Mouse (Mus musculus) heart, postnatal 10 days (tissue): ENCODE measurements around the gene Agpat3. TPM values are rescaled to one million over a fixed set of nuclear protein-coding genes. Genes with fewer than 3 reads are reported as not detected.

Source experiments
- DNase-seq, 2 experiments: peaks; one replicate each; pipeline ENCODE4 v3.0.0; 2021
- intact Hi-C: fragments of 180-260 bp; cut with DNase I; formaldehyde crosslinking; loops from one replicate; pipeline ENCODE4 v1.15.1; 2025
- total RNA-seq, 2 experiments: library from RNA; stranded (reverse); gene quantifications; 2 replicates each; pipeline ENCODE4 v1.2.3; 2021

The Agpat3 gene
- total RNA-seq, 2 experiments from 2014 or later: 290 to 296 TPM

DNA sequence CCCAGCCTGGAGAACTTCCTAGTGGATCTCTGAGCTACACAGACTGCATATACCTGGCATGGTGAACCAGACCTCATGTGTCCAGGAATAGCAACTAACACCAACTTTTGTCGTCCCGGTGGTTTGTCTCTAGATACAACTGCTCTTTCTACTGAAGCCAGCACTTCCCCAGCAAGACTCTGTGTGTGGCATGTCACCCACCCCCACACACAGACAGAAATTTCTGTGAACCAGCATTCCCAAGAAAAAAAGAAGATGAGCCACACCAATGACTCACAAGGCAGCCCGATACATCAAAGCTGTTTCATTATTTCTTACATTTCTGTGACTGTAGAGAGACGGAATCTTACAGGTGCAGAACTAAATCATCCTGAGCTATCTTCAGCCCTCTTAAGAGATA, 52.2 kb downstream of the Agpat3 start:
- no peak for DNase-seq
- intact Hi-C loops: loop anchor here (2.0 kb wide), 1 partner anchor 17 kb away; no protein-coding TSS in a partner anchor

DNA sequence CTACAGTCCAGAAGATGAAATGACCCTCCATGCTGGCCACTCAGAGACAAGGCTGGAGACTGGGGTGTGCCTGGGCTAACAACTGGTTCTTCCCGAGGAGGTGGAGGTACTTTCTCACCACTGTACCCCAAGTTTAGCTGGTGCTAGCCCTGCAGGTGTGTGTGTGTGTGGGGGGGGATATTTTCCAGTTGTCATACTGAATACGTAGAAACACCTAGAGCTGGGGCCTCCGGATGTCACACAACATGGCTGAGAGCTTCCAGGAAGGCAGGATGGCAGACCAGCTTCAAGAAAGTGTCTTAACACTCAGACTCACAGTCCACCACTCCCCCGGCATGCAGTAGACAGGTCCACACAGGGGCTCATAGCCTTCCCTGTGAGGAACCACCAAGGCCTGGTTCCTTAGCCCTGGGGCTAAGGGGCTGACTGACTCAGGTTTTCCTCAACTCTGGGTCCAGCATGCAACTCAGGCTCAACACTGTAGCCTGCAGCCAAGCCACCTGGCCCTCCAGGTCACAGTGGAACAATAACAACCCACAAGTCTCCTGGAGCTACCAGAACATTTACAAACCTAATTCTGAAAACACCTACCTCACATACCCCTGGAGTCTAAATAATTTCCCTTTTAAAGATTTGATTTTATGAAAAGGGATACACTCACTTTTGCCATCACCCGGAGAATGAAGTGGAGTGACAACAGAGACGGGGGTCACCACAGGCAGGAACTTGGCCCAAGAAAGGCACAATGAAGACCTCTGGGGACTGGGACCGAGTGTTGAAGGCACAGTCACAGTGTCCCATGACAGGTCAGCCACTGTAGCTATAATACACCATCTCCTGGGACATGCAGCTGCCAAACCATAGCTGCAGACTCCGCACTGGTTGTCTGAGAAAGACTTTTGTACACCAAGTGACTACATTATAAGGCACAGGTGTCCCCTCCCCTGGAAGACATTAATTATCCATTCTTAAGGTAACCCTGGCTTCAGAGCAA, 53.3 kb downstream of the Agpat3 start:
- intact Hi-C loops: no loop called here

DNA sequence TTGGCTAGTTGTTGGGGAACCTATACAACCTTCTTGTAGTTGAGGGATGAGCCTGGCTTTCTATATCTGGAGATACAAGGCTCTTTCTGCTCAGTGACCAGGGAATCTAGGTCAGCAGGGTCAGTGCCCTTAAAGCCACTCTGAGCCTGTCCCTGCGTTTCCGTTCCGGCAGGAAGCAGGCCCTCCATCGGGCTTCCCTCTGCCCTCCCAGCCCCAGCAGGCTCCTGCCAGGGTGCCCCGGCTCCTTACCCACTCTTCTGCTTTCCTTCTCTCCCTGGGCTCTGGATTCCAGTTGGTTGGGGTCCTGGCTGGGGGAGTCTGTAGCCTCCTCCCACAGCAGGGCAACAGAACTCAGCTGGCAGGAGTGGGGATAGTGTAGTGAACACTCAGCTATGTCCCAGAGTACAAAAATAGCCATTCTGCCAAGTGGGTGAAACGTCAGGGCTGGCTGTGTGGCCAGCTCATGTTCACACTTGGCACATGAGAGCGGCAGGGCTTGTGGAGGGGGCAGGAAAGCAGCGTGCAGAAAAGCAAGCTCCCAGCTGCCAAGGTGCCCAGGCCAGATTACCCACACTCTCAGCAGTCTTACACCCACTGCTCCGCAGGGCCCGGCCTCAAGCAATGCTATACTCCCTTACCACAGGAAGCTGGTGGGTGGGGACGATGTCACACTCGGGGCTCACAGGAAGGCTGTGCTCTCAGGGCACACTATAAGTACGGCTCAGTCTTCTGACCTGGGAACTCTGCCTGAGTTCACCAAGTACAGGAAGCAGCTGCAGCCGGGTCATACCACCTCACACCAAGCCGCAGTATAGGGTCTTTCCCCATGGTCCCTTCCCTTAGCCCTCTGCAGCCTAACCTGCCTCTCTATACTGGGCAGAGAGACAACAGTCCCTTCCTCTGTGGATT, 54.5 kb downstream of the Agpat3 start:
- intact Hi-C loops: no loop called here
- DNase-seq: peak; percentile 91

More for the DNA sequence above, 53.3 kb downstream of the Agpat3 start:
- no peak for DNase-seq

DNA sequence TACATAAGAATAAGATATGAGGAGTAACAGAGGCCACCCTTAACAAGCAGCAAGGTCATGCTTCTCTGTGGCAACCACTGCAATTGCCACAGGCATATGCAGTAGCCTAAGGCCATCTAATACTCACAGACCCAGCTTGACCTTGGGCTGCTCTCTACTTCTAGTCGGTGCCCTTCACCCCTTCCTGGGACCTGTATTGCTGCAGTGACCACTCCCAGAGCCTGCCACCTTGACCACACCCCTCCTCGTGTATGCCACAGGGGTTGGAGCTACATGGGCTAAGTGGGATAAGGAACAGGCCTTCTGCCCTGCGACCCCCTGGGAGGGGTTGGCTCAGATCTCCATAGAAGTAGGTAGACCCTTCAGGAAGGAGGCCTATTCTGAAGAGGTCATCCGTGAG, 55.3 kb downstream of the Agpat3 start:
- intact Hi-C loops: no loop called here
- DNase-seq: peak; percentile 62 to 65

DNA sequence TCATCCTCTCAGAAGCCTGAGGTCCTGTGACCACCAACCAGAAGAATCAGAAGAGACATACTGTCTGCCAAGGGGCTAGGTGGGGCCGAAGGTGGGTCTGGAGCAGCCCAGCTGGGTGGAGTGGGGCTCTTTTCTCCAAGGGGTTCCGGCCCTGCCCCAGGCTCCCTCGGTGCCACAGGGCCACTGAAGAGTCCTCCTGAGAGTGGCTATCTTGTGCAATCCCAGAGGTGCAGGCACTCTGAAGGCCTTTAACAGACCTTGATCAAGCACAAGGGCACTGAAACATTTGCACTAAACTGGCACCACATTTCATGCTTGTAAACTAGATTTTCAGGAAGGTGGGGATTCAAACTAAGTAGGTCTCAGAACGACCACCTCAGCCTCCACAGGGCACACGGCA, 55.9 kb downstream of the Agpat3 start:
- intact Hi-C loops: no loop called here
- no peak for DNase-seq

DNA sequence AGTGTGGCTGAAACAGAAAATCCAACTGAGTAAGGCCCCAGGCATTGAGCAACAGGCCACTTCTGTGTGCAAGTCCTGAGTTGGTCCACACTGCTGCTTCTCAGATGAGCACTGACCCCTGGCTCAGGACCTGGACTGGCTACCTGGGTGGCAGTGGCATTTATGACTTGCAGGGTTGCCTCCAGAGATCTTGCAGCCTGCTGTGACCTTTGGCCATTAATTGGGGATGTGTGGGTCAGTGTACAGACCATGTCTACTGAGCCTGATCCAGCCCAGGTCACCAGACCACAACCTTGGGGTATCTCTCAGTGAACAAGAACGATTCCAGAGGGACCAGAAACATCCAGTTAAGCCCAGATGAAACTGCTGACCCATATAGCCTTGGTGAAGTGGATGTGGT, 58.7 kb downstream of the Agpat3 start:
- DNase-seq: no peak
- intact Hi-C loops: no loop called here

DNA sequence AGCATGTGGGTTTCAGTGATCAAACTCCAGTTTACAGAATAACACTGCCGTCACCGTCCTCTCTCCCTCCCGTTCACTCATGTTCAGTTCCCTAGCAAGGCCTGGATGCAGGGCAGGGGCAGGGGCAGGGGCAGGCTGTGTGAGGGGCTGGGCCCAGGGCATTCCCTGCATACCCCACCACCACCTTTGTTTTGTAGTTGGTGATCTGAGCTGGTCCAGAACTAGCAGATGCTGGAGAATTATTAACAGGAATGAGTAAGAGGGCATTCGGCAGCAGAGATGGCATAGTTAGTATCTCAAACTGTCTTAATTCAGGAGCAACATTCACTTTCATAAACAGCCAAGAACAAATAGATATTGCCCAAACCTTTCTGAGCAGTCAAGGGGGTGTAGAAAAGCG, 59.9 kb downstream of the Agpat3 start:
- DNase-seq: no peak
- intact Hi-C loops: no loop called here

DNA sequence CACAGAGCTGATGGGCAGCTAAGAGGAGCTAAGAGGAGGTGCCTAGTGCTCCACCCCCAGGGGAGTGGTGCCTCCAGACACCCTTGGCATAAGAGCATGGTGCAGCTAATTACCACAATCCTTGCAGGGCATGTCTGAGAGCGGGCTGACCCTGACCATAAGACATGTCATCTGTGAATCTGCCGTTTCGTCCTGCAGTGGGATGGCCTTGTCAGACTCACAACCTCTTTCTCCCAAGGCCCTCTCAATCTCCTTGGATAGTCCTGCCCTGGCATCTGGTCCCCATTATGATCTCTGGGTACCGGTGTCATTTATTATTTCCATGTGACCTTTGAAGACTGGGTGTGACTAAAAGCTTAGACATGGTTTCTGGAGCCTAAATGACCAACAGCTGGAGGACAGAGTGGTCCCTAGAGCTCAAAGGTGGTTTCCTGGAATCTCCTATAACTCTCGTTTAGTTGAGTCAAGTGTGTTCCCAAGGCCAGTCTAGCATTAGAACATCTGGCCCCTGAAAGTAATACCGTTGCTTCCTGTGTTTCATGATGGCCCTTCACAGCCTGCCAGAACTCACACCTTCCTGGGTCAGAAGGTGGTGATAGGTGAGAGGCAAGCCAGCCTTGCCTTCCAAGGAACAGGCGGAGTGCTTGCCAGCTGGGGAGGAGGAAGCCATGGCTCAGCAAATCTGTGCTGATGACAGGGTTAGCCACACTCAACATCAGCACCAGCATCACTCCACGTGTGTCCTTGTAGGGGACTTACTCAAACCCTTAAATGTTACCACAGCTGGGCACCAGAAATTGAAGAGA, 61.4 kb downstream of the Agpat3 start:
- DNase-seq: no peak
- intact Hi-C loops: no loop called here

DNA sequence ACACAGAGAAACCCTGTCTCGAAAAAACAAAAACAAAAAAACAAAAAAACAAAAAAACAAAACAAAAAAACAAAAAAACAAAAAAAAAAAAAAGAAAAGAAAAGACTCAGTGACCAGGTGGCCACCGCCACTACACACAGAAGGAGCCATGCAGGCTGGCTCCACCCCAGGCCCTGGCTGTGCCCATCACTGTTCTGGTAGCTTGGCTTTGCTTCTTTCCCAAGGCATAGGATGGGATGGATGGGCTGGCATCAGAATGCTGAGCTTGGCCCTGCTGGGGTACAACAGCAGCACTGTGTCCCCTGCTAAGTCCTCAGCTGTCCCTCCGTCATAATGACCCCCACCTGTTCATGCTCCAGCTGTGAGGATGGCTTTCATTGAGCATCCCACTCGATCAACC, 63.4 kb downstream of the Agpat3 start:
- no peak for DNase-seq
- intact Hi-C loops: no loop called here

DNA sequence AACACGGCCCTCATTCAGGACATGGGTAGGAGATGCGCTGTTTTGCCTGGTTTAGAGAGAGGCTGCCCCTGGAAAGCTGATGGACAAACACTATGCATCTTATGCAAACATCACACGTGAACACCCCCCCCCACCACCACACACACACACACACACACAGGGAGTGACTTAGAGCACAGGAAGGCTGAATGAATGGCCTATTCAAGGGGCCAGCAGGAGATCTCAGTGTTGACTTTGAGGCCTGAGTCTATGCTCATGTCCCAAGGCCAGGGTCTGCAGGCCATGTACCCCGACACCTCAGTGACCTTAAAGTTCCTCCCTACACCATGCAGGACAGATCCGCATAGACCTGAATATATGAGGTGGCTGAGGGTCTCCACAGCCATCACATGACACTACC, 64.2 kb downstream of the Agpat3 start:
- no peak for DNase-seq
- intact Hi-C loops: no loop called here

DNA sequence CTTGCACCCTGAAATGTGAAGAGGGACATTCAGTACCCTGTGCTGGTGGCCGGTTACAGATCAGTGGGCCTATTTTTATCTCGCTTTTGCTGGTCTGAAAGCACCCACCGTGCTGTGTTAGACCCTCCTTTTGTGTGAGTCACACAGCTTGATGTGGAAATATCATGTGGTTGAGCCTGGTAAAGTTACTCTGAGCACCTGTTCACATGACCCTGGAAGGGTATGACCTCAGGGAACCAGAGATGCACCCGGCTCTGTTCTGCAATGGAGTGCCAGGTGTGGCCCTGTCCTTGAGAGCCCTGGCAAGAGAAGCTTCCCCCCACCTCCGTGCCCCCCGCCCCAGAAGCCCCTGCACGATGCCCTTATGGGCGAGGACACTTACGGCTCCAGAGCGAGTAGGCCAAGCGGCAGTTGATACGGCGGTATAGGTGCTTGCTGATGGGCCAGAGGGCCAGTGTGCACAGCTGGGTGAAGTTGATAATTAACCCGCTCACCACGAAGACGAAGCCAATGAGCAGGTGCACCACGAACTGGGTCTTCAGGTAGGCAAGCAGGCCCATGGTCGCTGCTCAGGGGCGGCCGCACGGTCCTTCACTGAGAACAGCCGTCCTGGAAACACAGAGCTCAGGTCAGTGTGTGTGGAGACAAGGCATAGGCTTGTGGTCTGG, 64.7 kb downstream of the Agpat3 start:
- DNase-seq: no peak
- intact Hi-C loops: no loop called here

DNA sequence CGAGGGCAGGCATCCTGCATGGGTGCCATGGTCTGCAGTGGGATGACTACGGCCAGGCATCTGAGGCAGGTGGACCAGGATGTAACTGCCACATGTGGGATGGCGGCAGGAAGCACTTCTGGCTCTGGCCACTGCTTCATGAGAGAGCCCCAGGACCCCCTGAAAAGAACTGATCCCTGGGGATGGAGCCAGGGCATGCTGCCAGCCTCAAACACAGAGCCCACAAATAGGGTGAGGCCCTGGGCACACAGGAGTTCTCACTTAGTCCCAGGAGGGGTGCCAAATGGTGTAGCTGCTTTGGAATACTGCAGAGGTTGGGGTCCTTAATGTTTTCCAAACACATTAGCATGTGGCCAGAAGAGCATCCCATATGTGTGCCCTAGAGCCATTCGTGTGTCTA, 66.3 kb downstream of the Agpat3 start:
- intact Hi-C loops: no loop called here
- no peak for DNase-seq

DNA sequence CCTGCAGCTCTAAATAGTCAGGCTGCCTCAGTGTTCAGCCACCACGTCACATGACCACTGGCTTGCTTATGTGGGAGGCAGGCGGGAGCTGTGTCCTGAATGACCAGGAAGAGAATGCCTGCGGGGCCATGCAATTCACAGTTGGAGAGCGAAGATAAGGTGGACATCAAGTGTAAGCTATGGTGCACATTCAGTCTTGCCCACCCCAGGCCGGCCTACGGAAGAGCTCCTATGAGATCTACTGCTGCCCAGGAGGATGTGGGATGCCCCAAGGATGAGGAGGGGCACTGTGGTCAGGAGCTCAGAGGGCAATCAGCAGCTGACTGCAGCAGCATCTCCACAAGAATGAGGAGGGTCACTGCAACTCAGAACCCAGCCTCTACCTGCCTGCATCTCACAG, 66.9 kb downstream of the Agpat3 start:
- no peak for DNase-seq
- intact Hi-C loops: no loop called here

DNA sequence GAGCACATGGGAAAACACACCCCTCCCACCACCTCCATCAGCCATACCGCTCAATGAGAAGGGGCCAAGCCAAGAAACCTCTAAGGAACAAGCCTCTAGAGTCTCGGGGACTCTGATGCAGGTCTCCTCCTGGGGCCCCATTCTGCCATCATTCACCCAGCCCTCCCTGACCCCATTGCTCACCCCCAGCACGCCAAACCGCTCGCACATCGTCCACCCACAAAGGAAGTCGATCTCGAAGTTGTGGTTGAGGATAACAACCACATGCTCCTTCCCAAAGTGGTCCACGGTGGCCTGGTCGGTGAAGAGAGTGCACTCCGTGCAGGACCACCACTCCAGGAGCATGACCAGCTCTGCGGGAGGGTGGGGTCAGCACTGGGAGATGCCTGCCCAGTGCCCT, 67.5 kb downstream of the Agpat3 start:
- intact Hi-C loops: no loop called here
- no peak for DNase-seq

DNA sequence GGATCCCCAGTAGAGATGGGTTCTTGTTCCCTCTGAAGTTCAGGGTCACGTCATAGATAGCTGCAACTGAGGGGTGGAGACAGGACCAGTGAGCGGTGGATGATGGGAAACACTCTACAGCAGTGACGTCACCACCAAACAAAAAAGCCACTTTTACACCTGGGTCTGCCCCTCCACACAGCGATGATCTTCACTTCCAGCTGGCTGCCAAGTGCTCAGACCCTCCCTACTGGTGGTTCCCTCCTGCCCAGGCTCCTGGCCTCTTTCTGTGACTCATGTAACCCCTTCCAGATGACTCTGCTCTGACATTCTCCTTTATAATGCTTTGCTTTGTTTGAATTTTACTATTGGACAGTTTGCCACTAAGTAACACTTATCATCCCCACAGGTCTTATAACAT, 69.9 kb downstream of the Agpat3 start:
- DNase-seq: no peak
- intact Hi-C loops: no loop called here

DNA sequence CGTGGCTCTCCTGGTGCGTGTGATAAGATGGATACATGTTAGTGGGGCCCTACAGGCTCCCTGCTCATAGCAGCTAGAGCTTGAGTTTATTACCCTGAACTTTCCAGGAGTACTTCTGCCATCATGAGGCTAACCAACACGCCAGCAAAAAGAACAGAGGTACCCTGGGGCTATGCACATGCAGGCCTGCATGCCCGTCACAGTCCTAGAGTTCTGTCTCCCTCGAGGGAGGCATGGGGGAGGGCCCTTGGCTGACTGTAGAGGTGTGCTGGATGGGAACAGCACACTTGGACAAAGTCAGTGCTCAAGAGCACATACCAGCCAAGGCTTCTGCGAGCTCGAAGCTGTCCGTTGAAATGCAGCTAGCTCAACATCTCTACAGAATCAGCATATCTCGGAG, 71.8 kb downstream of the Agpat3 start:
- intact Hi-C loops: no loop called here
- no peak for DNase-seq

DNA sequence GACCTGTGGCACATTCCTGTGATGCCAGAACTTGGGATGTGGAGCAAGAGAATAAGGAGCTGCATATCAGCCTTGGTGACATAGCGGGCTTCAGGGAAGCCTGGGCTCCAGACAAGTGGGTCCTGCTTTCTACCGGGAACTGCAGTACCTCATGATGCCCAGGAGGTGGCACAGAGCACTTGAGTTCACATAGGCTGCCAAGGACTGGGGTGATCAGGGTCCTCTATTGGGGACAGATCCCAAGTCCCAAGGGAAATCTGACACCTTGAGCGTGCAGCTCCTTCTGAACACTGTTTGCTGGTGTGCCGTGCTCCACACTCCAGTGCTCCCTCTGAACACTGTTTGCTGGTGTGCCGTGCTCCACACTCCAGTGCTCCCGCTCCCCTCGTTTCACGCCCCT, 73.1 kb downstream of the Agpat3 start:
- intact Hi-C loops: loop anchor here (1.0 to 2.0 kb wide), 2 partner anchors 44 to 113 kb away; no protein-coding TSS in a partner anchor
- DNase-seq: peak; percentile 62 to 78

DNA sequence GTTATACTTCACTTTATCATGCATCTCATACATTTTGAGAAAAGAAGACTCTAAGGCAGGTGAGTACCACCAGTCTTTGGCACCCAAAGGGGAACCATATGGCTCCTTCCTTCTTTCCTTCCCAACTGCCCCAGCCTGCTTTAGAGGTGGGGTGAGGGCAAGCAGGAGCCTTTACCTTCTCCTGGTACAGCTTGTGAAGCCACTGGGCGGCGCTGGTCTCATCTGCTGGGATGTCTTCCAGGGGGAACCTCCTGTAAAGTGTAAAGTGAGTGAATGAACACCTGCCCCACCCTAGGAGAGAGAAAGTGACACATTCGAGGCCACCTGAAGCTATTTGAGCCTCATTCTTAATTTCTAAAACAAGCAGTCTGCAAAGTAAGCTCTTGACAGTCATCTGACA, 74.5 kb downstream of the Agpat3 start:
- no peak for DNase-seq
- intact Hi-C loops: loop anchor here (2.0 kb wide), 1 partner anchor 45 kb away; no protein-coding TSS in a partner anchor

DNA sequence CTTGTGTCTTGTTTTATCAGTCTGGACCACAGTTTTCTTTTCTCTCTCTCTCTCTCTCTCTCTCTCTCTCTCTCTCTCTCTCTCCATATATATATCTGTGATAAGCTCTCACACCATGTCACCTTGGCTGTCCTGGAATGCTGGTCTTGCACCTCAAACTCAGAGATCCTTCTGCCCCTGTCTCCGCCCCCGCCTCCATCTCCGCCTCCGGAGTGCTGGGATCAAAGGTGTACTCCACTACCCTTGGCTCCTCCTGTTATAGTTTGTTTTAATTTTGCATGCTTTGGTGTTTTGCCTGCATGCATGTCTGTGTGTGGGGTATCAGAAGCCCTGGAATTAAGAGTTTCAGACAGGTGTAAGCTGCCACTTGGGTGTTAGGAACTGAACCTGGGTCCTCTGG, 76.0 kb downstream of the Agpat3 start:
- intact Hi-C loops: no loop called here
- no peak for DNase-seq

DNA sequence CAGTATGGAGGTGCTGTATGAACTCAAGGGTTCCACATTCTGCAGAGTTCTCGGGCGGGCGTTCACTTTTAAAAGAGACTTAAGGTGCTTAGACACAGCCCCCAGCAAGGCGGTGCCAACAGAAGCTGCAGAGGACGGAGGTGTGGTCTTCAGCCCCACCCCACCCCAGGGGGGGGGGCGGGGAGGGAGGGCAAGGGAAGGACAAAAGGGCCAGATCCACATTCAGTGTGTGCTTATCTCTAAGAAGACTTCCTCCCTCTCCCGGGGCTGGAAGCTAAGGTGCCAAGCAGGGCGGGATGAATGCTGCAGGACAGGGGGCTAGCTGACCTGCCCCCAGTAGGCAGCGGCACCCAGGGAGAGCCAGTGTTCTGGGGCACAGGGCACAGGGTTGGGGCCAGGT, 79.4 kb downstream of the Agpat3 start:
- DNase-seq: peak in 1 of 2 experiments; percentile 34
- intact Hi-C loops: no loop called here
